8 mouse cellular contexts compared by ENCODE assay signal in genomic region chr14:7889834-7890233, GRCm38 (mm10).
DNase-seq lines count a peak whose midpoint lies in the region; ATAC-seq lines count a peak whose summit lies in the region.

No protein-coding gene starts in this region.

- peak overlapping the region; percentile 85 for H3K27ac ChIP-seq in embryonic facial prominence, embryonic 12.5 days
- H3K27ac ChIP-seq in embryonic facial prominence, embryonic 10.5 days (replicated peaks) = no peak overlapping the region

- no peaks in the 10 kb centered on the region for H3K27me3 ChIP-seq in embryonic facial prominence, embryonic 12.5 days
- no peaks in the 10 kb centered on the region for H3K27me3 ChIP-seq in embryonic facial prominence, embryonic 10.5 days (replicated peaks; ENCODE audit: low read depth, poor library complexity, severe bottlenecking)
- peaks cover 38% of the 10 kb centered on the region for H3K27me3 ChIP-seq in megakaryocyte, embryonic 14.5 days (replicated peaks)

- H3K9ac ChIP-seq in embryonic facial prominence, embryonic 12.5 days = no peak overlapping the region

- H3K36me3 ChIP-seq in embryonic facial prominence, embryonic 12.5 days = peaks cover 52% of the 10 kb centered on the region
- H3K36me3 ChIP-seq in embryonic facial prominence, embryonic 10.5 days (replicated peaks) = peaks cover 91% of the 10 kb centered on the region
- H3K36me3 ChIP-seq in megakaryocyte, embryonic 14.5 days (replicated peaks; ENCODE audit: low read length) = peaks cover 25% of the 10 kb centered on the region

- no peak overlapping the region for H3K4me2 ChIP-seq in embryonic facial prominence, embryonic 12.5 days (replicated peaks)

- DNase-seq in embryonic facial prominence, embryonic 10.5 days (ENCODE audit: low spot score) = no peak
- peak; percentile 25 for DNase-seq in thymus, postnatal 25 days
- DNase-seq in thymus, adult 18-20 months = no peak
- no peak for DNase-seq in urinary bladder, postnatal 14 days (ENCODE audit: low spot score)
- DNase-seq in urinary bladder, postnatal 10 days (ENCODE audit: low spot score) = no peak

- H3K4me3 ChIP-seq in embryonic facial prominence, embryonic 12.5 days = no peak overlapping the region
- no peak overlapping the region for H3K4me3 ChIP-seq in embryonic facial prominence, embryonic 10.5 days
- peak overlapping the region; percentile 87 for H3K4me3 ChIP-seq in megakaryocyte, embryonic 14.5 days (replicated peaks)

- WGBS in embryonic facial prominence, embryonic 12.5 days = 76% methylated on average over 9 of the region's 9 CpGs
- WGBS in embryonic facial prominence, embryonic 10.5 days = 88% methylated on average over 9 of the region's 9 CpGs

- ATAC-seq in embryonic facial prominence, embryonic 12.5 days (ENCODE audit: insufficient number of reproducible peaks, insufficient read depth, low FRiP score, low TSS enrichment) = no peak
- no peak for ATAC-seq in erythroblast, adult 5-6 weeks (replicated peaks; ENCODE audit: low FRiP score, poor library complexity, severe bottlenecking)

- no peaks in the 10 kb centered on the region for H3K9me3 ChIP-seq in embryonic facial prominence, embryonic 12.5 days
- H3K9me3 ChIP-seq in embryonic facial prominence, embryonic 10.5 days = no peaks in the 10 kb centered on the region
- H3K9me3 ChIP-seq in megakaryocyte, embryonic 14.5 days = no peaks in the 10 kb centered on the region

- peaks cover 13% of the 10 kb centered on the region for H3K4me1 ChIP-seq in embryonic facial prominence, embryonic 12.5 days
- peaks cover 10% of the 10 kb centered on the region; the same call in 1 of the 2 replicates for H3K4me1 ChIP-seq in embryonic facial prominence, embryonic 10.5 days
- peaks cover 35% of the 10 kb centered on the region for H3K4me1 ChIP-seq in megakaryocyte, embryonic 14.5 days
